Mouse (Mus musculus) gastrocnemius, adult 2 months (tissue): Measurements from ENCODE around the gene Trim28. TPM values are rescaled to one million over a fixed set of nuclear protein-coding genes. Genes with fewer than 3 reads are reported as not detected.
A peak's percentile ranks its signal among the peaks of the same experiment; 100 is the strongest.

Source experiments
- DNase-seq: peaks from one replicate; pipeline ENCODE4 v3.0.0; 2022
- H3K27ac ChIP-seq: fragments of 200-600 bp; 2 replicates; pipeline ENCODE4 v1.8.1; 2022; ENCODE audit warnings: mild to moderate bottlenecking
- H3K4me3 ChIP-seq: fragments of 200-600 bp; 2 replicates; pipeline ENCODE4 v1.8.1; 2022; ENCODE audit warnings: mild to moderate bottlenecking, moderate library complexity
- CTCF ChIP-seq: fragments of 200-600 bp; IDR thresholded peaks from 2 replicates; pipeline ENCODE4 v1.8.1; 2022; ENCODE audit warnings: antibody characterized with exemption, mild to moderate bottlenecking, moderate library complexity
- intact Hi-C: fragments of 180-260 bp; cut with DNase I; formaldehyde crosslinking; loops from one replicate; pipeline ENCODE4 v1.15.1; 2025
- total RNA-seq, 2 experiments: library from RNA; stranded (reverse); gene quantifications; 2 replicates each; pipeline ENCODE4 v1.2.3; 2021

Gene Trim28
- total RNA-seq, 2 experiments from 2014 or later: 71.3 to 71.5 TPM

DNA sequence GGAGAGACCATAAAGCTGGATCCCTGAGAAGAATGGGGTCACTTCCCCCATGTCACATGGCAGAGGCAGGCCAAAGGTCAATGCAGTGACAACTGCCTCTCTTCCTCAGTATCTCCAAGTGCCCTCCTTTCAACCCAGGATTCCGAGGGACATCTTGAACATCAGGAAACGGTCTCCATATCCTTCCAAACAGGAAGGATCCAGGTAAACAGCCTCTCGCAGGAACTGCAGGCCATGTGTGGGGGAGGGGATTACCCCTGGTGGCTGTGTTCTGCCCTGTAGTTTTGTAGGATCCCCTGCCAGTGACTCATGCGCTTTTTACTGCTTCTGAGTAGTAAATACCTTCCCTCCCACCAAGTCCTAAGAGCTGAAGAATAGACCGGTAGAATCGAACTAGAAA lies 19.1 kb upstream of the Trim28 start:
- intact Hi-C loops: loop anchor here (5.0 kb wide), 1 partner anchor 43 kb away; no protein-coding TSS in a partner anchor
- no peak for TF ChIP-seq CTCF
- DNase-seq: no peak

DNA sequence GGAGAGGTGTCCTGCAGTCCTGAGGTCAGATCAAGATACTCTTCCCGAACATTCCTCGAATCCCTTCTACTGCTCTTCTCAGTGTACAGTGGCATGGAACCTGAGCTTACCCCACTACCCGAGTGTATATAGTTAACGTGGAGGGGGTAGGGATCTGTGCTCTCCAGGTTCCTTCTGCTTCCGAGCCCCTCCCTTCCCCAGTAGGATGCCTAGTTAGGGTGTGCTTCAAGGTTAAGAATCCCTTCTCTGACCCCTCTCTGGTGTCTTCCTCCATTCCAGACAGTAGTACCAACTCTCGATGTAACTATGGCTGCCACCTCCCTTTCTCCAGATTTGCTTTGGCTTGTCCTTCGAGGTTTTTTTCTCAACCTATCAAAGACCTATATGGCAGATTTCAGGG lies 18.6 kb upstream of the Trim28 start:
- Histone ChIP-seq H3K4me3 (no peak overlapping the region), H3K27ac (no peak overlapping the region)
- DNase-seq: no peak
- TF ChIP-seq CTCF: no peak
- intact Hi-C loops: no loop called here

More for the DNA sequence above, 19.1 kb upstream of the Trim28 start:
- no peak overlapping the region for H3K4me3 ChIP-seq
- H3K27ac ChIP-seq: no peak overlapping the region

GRCm38 (mm10) chr7:12985724-12986123 lies 13.2 kb upstream of the Trim28 start:
- no peak overlapping the region for H3K27ac ChIP-seq
- DNase-seq: no peak
- H3K4me3 ChIP-seq: no peak overlapping the region
- TF ChIP-seq CTCF: no peak
- intact Hi-C loops: no loop called here

GRCm38 (mm10) chr7:12986906-12987305 lies 12.0 kb upstream of the Trim28 start:
- Histone ChIP-seq H3K4me3 (no peak overlapping the region), H3K27ac (no peak overlapping the region)
- intact Hi-C loops: no loop called here
- TF ChIP-seq CTCF: no peak
- DNase-seq: no peak

DNA sequence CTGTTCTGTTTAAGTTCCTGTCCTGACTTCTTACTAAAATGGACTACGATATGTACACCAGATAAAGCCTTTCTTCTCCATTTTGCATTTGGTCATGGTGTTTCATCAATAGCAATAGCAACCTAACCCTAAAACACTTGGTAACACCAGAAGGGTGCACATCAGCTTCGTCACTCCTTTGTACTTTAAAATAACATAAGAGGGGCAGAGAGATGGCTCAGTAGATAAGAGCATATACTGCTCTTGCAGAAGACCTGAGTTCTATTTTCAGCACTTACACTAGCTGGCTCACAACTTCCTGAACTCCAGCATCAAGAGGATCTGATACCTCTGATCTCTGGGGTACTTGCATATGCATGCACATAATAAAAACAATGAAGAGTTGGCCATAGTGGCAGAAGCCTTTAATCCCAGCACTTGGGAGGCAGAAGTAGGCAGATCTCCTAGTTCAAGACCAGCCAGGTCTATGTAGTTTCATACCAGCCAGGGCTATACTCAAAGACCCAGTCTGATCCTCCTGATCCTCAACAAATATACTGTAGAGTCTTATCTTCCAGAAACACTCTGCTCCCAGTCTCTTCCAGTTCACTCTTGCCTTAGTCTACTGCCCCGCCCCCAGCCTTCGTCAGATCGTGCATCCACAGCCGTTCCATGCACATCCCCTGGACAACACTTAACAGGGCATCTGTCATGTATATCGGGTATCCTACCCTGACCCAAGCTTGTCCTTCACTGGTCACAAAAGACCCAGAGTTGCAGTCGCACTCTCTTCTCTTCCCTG lies 11.3 kb upstream of the Trim28 start:
- intact Hi-C loops: no loop called here
- H3K4me3 ChIP-seq: no peak overlapping the region
- DNase-seq: no peak
- no peak for TF ChIP-seq CTCF
- H3K27ac ChIP-seq: no peak overlapping the region

GRCm38 (mm10) chr7:12992222-12992621 lies 6.7 kb upstream of the Trim28 start:
- no peak for DNase-seq

DNA sequence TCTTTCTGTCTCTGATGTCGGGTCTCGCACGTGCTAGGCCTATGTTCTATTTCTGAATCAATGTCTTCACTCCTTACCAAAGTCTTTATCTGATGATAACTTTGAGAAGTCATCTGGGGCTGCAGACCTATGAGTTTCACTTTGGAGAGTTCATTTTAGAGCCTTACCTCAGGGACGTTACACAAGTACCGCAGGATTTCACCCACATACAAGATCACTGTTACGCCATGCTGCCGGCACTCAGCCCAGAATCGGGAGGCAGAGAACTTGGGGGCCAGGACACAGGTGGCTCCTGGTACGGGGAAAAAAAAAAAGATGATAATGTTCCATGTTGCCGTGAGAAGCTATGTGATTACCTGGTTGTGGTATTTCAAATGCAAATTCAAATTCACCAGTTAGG lies 5.8 kb upstream of the Trim28 start:
- no peak for TF ChIP-seq CTCF
- DNase-seq: no peak
- no peak overlapping the region for H3K4me3 ChIP-seq
- H3K27ac ChIP-seq: no peak overlapping the region
- intact Hi-C loops: no loop called here

More at GRCm38 (mm10) chr7:12992222-12992621, 6.7 kb upstream of the Trim28 start:
- intact Hi-C loops: no loop called here
- no peak overlapping the region for H3K4me3 ChIP-seq
- no peak overlapping the region for H3K27ac ChIP-seq
- TF ChIP-seq CTCF: peak; percentile 66

GRCm38 (mm10) chr7:12995862-12996261 lies 3.1 kb upstream of the Trim28 start:
- no peak for DNase-seq
- H3K27ac ChIP-seq: no peak overlapping the region
- H3K4me3 ChIP-seq: no peak overlapping the region
- no peak for TF ChIP-seq CTCF
- intact Hi-C loops: no loop called here

DNA sequence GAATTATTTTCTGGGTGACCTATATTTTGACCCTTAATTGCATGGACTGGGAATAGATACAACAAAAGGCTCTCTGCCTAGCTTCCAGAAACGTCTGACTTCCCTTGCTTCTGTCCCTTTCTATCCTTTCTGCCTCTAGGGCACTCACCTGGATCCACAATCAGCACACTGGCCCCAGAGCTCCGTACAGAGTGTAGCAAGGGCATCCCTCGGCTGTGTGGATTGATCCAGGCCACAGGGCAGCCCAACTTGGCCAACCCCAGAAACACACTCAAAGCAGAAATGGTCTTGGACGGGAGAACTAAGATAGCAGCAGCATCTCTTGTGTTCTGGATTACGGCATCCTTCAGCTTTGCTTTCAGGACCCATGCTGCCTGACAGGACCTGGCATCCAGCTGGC lies 1.7 kb upstream of the Trim28 start:
- TF ChIP-seq CTCF: no peak
- Histone ChIP-seq H3K4me3 (no peak overlapping the region), H3K27ac (no peak overlapping the region)
- intact Hi-C loops: no loop called here
- DNase-seq: no peak

DNA sequence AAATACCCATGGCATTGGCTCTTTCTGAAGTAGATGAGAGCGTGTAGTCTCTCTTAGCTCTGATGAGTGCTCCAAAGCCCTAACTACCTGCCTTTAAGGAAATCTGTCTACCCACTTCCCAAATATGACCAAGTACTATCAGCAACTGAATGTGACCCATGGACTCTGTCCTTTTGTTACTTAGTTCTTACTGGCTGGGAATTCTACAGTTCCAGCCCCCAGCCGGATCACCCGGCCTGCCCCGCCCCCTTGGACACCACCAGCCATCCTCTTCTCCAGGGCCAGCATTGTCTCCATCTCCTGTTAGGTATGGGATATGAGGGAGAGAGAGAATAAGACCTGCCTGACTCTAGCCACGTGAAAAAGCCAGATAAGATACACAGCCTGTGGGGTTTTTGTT lies 861 bp upstream of the Trim28 start, which contains the start of gene Slc27a5:
Gene Slc27a5, minus strand, starts transcription at position 140 of the 400 bp plus-strand sequence.
- Histone ChIP-seq H3K4me3 (no peak within 1 kb of the TSS), H3K27ac (no peak within 1 kb of the TSS)
- TF ChIP-seq CTCF: no peak
- no peak for DNase-seq
- intact Hi-C loops: no loop called here

- H3K27ac ChIP-seq: no peak overlapping the region
- H3K4me3 ChIP-seq: no peak overlapping the region
- TF ChIP-seq CTCF: no peak
- no peak for DNase-seq
- intact Hi-C loops: no loop called here
Observed at GRCm38 (mm10) chr7:13001584-13001983, 2.7 kb downstream of the Trim28 start.

GRCm38 (mm10) chr7:13003380-13003779 lies 4.5 kb downstream of the Trim28 start:
- TF ChIP-seq CTCF: no peak
- intact Hi-C loops: no loop called here
- DNase-seq: no peak
- Histone ChIP-seq H3K27ac (no peak overlapping the region), H3K4me3 (no peak overlapping the region)

- no peak for TF ChIP-seq CTCF
- H3K27ac ChIP-seq: peak overlapping the region; percentile 63
- peak overlapping the region; percentile 36 for H3K4me3 ChIP-seq
- intact Hi-C loops: no loop called here
- no peak for DNase-seq
Observed at GRCm38 (mm10) chr7:13006011-13006410, 7.1 kb downstream of the Trim28 start.

DNA sequence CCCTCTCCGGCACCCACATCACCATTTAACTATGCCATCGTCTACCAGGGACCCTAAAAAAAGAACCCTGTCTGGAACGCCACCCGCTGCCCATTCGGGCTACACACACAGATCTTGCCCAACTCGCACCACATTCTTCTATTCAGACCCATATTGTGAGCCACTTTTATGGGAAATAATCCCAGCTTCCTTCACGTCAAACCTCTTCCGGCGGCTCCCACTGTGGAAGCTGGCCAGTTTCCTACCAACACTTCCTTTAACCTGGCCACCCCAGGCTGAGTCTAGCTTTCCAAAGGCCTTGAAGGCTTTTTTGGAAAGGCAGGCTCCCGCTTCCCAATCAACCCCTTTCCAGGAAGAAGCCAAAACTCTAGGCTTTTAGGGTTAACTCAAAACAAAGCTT lies 7.6 kb downstream of the Trim28 start:
- intact Hi-C loops: no loop called here
- Histone ChIP-seq H3K27ac (peak overlapping the region; percentile 63), H3K4me3 (peak overlapping the region; percentile 36)
- TF ChIP-seq CTCF: no peak
- no peak for DNase-seq
